Mouse (Mus musculus): Measurements from ENCODE around the gene Prkcb. TPM values are rescaled to one million over a fixed set of nuclear protein-coding genes. Genes with fewer than 3 reads are reported as not detected.
A peak's percentile ranks its signal among the peaks of the same experiment; 100 is the strongest.

Gene Prkcb
- polyA plus RNA-seq, 1 experiment from 2014 or later, result 3.7 TPM

GRCm38 (mm10) chr7:122403343-122403742 lies 114.8 kb downstream of the Prkcb start:
- ATAC-seq (replicated peaks; ENCODE audit: low FRiP score), result no peak

GRCm38 (mm10) chr7:122404571-122405393 lies 116.2 kb downstream of the Prkcb start:
- H3K27ac ChIP-seq (ENCODE audit: low read depth, low read length), result no peak overlapping the region
- no peaks in the 10 kb centered on the region; the same call in 1 of the 2 replicates for H3K4me1 ChIP-seq (replicated peaks; ENCODE audit: control insufficient read depth, insufficient read depth, low read length)
- H3K36me3 ChIP-seq (ENCODE audit: control insufficient read depth, insufficient read depth, low read length), result no peaks in the 10 kb centered on the region
- ATAC-seq (replicated peaks; ENCODE audit: low FRiP score) (no peak), DNase-seq (ENCODE audit: low spot score) (peak; percentile 41)
- no peaks in the 10 kb centered on the region for H3K9me3 ChIP-seq (ENCODE audit: control insufficient read depth, low read length)
- H3K4me3 ChIP-seq (ENCODE audit: low read depth, low read length), result no peak overlapping the region
- H3K9ac ChIP-seq (ENCODE audit: low read depth, low read length), result no peak overlapping the region
- 5% methylated on average over 21 of the region's 21 CpGs for WGBS
- H3K4me2 ChIP-seq, result peak overlapping the region; percentile 54
- H3K27me3 ChIP-seq (replicated peaks; ENCODE audit: control insufficient read depth, insufficient read depth, low read length), result no peaks in the 10 kb centered on the region

More at GRCm38 (mm10) chr7:122403343-122403742, 114.8 kb downstream of the Prkcb start:
- H3K4me1 ChIP-seq (replicated peaks; ENCODE audit: control insufficient read depth, insufficient read depth, low read length), result no peaks in the 10 kb centered on the region; the same call in 1 of the 2 replicates
- no peaks in the 10 kb centered on the region for H3K36me3 ChIP-seq (ENCODE audit: control insufficient read depth, insufficient read depth, low read length)
- no peak for DNase-seq (ENCODE audit: low spot score)
- 84% methylated on average over 4 of the region's 4 CpGs for WGBS
- no peak overlapping the region for H3K9ac ChIP-seq (ENCODE audit: low read depth, low read length)
- no peak overlapping the region for H3K27ac ChIP-seq (ENCODE audit: low read depth, low read length)
- no peaks in the 10 kb centered on the region for H3K27me3 ChIP-seq (replicated peaks; ENCODE audit: control insufficient read depth, insufficient read depth, low read length)
- no peak overlapping the region for H3K4me2 ChIP-seq
- H3K9me3 ChIP-seq (ENCODE audit: control insufficient read depth, low read length), result no peaks in the 10 kb centered on the region
- H3K4me3 ChIP-seq (ENCODE audit: low read depth, low read length), result no peak overlapping the region

GRCm38 (mm10) chr7:122406625-122407024 lies 118.1 kb downstream of the Prkcb start:
- Histone ChIP-seq H3K36me3 (ENCODE audit: control insufficient read depth, insufficient read depth, low read length) (no peaks in the 10 kb centered on the region), H3K4me2 (no peak overlapping the region), H3K27ac (ENCODE audit: low read depth, low read length) (no peak overlapping the region), H3K4me3 (ENCODE audit: low read depth, low read length) (no peak overlapping the region), H3K9ac (ENCODE audit: low read depth, low read length) (no peak overlapping the region), H3K4me1 (replicated peaks; ENCODE audit: control insufficient read depth, insufficient read depth, low read length) (no peaks in the 10 kb centered on the region; the same call in 1 of the 2 replicates), H3K9me3 (ENCODE audit: control insufficient read depth, low read length) (no peaks in the 10 kb centered on the region), H3K27me3 (replicated peaks; ENCODE audit: control insufficient read depth, insufficient read depth, low read length) (no peaks in the 10 kb centered on the region)
- ATAC-seq (replicated peaks; ENCODE audit: low FRiP score) (no peak), DNase-seq (ENCODE audit: low spot score) (no peak)
- 74% methylated on average over 13 of the region's 13 CpGs for WGBS

GRCm38 (mm10) chr7:122409945-122410344 lies 121.4 kb downstream of the Prkcb start:
- Histone ChIP-seq H3K36me3 (ENCODE audit: control insufficient read depth, insufficient read depth, low read length) (no peaks in the 10 kb centered on the region), H3K4me3 (ENCODE audit: low read depth, low read length) (no peak overlapping the region), H3K27ac (ENCODE audit: low read depth, low read length) (no peak overlapping the region), H3K9ac (ENCODE audit: low read depth, low read length) (no peak overlapping the region), H3K4me1 (replicated peaks; ENCODE audit: control insufficient read depth, insufficient read depth, low read length) (no peaks in the 10 kb centered on the region; the same call in 1 of the 2 replicates), H3K9me3 (ENCODE audit: control insufficient read depth, low read length) (no peaks in the 10 kb centered on the region), H3K27me3 (replicated peaks; ENCODE audit: control insufficient read depth, insufficient read depth, low read length) (no peaks in the 10 kb centered on the region), H3K4me2 (no peak overlapping the region)
- no peak for ATAC-seq (replicated peaks; ENCODE audit: low FRiP score)
- no peak for DNase-seq (ENCODE audit: low spot score)
- 49% methylated on average over 6 of the region's 6 CpGs for WGBS

- Histone ChIP-seq H3K4me3 (ENCODE audit: low read depth, low read length) (no peak overlapping the region), H3K9me3 (ENCODE audit: control insufficient read depth, low read length) (no peaks in the 10 kb centered on the region), H3K4me1 (replicated peaks; ENCODE audit: control insufficient read depth, insufficient read depth, low read length) (no peaks in the 10 kb centered on the region), H3K36me3 (ENCODE audit: control insufficient read depth, insufficient read depth, low read length) (no peaks in the 10 kb centered on the region), H3K27me3 (replicated peaks; ENCODE audit: control insufficient read depth, insufficient read depth, low read length) (no peaks in the 10 kb centered on the region), H3K4me2 (no peak overlapping the region), H3K27ac (ENCODE audit: low read depth, low read length) (no peak overlapping the region), H3K9ac (ENCODE audit: low read depth, low read length) (no peak overlapping the region)
- 82% methylated on average over 3 of the region's 3 CpGs for WGBS
- ATAC-seq (replicated peaks; ENCODE audit: low FRiP score) (no peak), DNase-seq (ENCODE audit: low spot score) (no peak)
Observed at GRCm38 (mm10) chr7:122410873-122411272, 122.3 kb downstream of the Prkcb start.

GRCm38 (mm10) chr7:122413231-122413630 lies 124.7 kb downstream of the Prkcb start:
- no peaks in the 10 kb centered on the region for H3K36me3 ChIP-seq (ENCODE audit: control insufficient read depth, insufficient read depth, low read length)
- H3K9me3 ChIP-seq (ENCODE audit: control insufficient read depth, low read length), result no peaks in the 10 kb centered on the region
- WGBS, result 73% methylated on average over 6 of the region's 6 CpGs
- H3K4me2 ChIP-seq, result no peak overlapping the region
- no peak overlapping the region for H3K9ac ChIP-seq (ENCODE audit: low read depth, low read length)
- H3K27ac ChIP-seq (ENCODE audit: low read depth, low read length), result no peak overlapping the region
- ATAC-seq (replicated peaks; ENCODE audit: low FRiP score), result no peak
- no peak overlapping the region for H3K4me3 ChIP-seq (ENCODE audit: low read depth, low read length)
- no peak for DNase-seq (ENCODE audit: low spot score)
- H3K27me3 ChIP-seq (replicated peaks; ENCODE audit: control insufficient read depth, insufficient read depth, low read length), result no peaks in the 10 kb centered on the region
- no peaks in the 10 kb centered on the region for H3K4me1 ChIP-seq (replicated peaks; ENCODE audit: control insufficient read depth, insufficient read depth, low read length)

GRCm38 (mm10) chr7:122414146-122414545 lies 125.6 kb downstream of the Prkcb start:
- ATAC-seq (replicated peaks; ENCODE audit: low FRiP score), result no peak

GRCm38 (mm10) chr7:122414608-122415007 lies 126.1 kb downstream of the Prkcb start:
- no peak for DNase-seq (ENCODE audit: low spot score)
- Histone ChIP-seq H3K4me1 (replicated peaks; ENCODE audit: control insufficient read depth, insufficient read depth, low read length) (no peaks in the 10 kb centered on the region), H3K9me3 (ENCODE audit: control insufficient read depth, low read length) (no peaks in the 10 kb centered on the region), H3K4me2 (no peak overlapping the region), H3K27me3 (replicated peaks; ENCODE audit: control insufficient read depth, insufficient read depth, low read length) (no peaks in the 10 kb centered on the region), H3K36me3 (ENCODE audit: control insufficient read depth, insufficient read depth, low read length) (no peaks in the 10 kb centered on the region), H3K27ac (ENCODE audit: low read depth, low read length) (no peak overlapping the region), H3K4me3 (ENCODE audit: low read depth, low read length) (no peak overlapping the region), H3K9ac (ENCODE audit: low read depth, low read length) (no peak overlapping the region)
- WGBS, result 85% methylated on average over 6 of the region's 6 CpGs
- ATAC-seq (replicated peaks; ENCODE audit: low FRiP score), result no peak

More at GRCm38 (mm10) chr7:122414146-122414545, 125.6 kb downstream of the Prkcb start:
- Histone ChIP-seq H3K4me2 (no peak overlapping the region), H3K9ac (ENCODE audit: low read depth, low read length) (no peak overlapping the region), H3K27me3 (replicated peaks; ENCODE audit: control insufficient read depth, insufficient read depth, low read length) (no peaks in the 10 kb centered on the region), H3K4me1 (replicated peaks; ENCODE audit: control insufficient read depth, insufficient read depth, low read length) (no peaks in the 10 kb centered on the region), H3K36me3 (ENCODE audit: control insufficient read depth, insufficient read depth, low read length) (no peaks in the 10 kb centered on the region), H3K9me3 (ENCODE audit: control insufficient read depth, low read length) (no peaks in the 10 kb centered on the region), H3K4me3 (ENCODE audit: low read depth, low read length) (no peak overlapping the region), H3K27ac (ENCODE audit: low read depth, low read length) (no peak overlapping the region)
- WGBS, result 83% methylated on average over 10 of the region's 10 CpGs
- no peak for DNase-seq (ENCODE audit: low spot score)

GRCm38 (mm10) chr7:122415387-122415786 lies 126.8 kb downstream of the Prkcb start:
- H3K27ac ChIP-seq (ENCODE audit: low read depth, low read length), result no peak overlapping the region
- no peak for ATAC-seq (replicated peaks; ENCODE audit: low FRiP score)
- no peak overlapping the region for H3K4me3 ChIP-seq (ENCODE audit: low read depth, low read length)
- H3K36me3 ChIP-seq (ENCODE audit: control insufficient read depth, insufficient read depth, low read length), result no peaks in the 10 kb centered on the region
- H3K4me2 ChIP-seq, result no peak overlapping the region
- 75% methylated on average over 9 of the region's 9 CpGs for WGBS
- no peaks in the 10 kb centered on the region for H3K9me3 ChIP-seq (ENCODE audit: control insufficient read depth, low read length)
- H3K9ac ChIP-seq (ENCODE audit: low read depth, low read length), result no peak overlapping the region
- no peak for DNase-seq (ENCODE audit: low spot score)
- H3K4me1 ChIP-seq (replicated peaks; ENCODE audit: control insufficient read depth, insufficient read depth, low read length), result no peaks in the 10 kb centered on the region
- no peaks in the 10 kb centered on the region for H3K27me3 ChIP-seq (replicated peaks; ENCODE audit: control insufficient read depth, insufficient read depth, low read length)
